Mouse (Mus musculus): ENCODE results near the gene Gm28308. TPM values are rescaled to one million over a fixed set of nuclear protein-coding genes. Genes with fewer than 3 reads are reported as not detected.

Gene Gm28308
- polyA plus RNA-seq, 1 experiment from 2014 or later: not detected

GRCm38 (mm10) chr6:52206882-52207683, 6.1 kb downstream of the Gm28308 start:
- Histone ChIP-seq H3K4me3 (no peak overlapping the region), H3K4me1 (replicated peaks) (peaks cover 24% of the 10 kb centered on the region), H3K4me2 (no peak overlapping the region), H3K36me3 (no peaks in the 10 kb centered on the region), H3K27ac (ENCODE audit: poor library complexity, severe bottlenecking) (no peak overlapping the region), H3K27me3 (replicated peaks) (peaks cover 97% of the 10 kb centered on the region), H3K9ac (no peak overlapping the region), H3K9me3 (replicated peaks) (no peaks in the 10 kb centered on the region)
- no peak for ATAC-seq (ENCODE audit: insufficient number of reproducible peaks, low FRiP score)
- 4% methylated on average over 4 of the region's 4 CpGs for WGBS

DNA sequence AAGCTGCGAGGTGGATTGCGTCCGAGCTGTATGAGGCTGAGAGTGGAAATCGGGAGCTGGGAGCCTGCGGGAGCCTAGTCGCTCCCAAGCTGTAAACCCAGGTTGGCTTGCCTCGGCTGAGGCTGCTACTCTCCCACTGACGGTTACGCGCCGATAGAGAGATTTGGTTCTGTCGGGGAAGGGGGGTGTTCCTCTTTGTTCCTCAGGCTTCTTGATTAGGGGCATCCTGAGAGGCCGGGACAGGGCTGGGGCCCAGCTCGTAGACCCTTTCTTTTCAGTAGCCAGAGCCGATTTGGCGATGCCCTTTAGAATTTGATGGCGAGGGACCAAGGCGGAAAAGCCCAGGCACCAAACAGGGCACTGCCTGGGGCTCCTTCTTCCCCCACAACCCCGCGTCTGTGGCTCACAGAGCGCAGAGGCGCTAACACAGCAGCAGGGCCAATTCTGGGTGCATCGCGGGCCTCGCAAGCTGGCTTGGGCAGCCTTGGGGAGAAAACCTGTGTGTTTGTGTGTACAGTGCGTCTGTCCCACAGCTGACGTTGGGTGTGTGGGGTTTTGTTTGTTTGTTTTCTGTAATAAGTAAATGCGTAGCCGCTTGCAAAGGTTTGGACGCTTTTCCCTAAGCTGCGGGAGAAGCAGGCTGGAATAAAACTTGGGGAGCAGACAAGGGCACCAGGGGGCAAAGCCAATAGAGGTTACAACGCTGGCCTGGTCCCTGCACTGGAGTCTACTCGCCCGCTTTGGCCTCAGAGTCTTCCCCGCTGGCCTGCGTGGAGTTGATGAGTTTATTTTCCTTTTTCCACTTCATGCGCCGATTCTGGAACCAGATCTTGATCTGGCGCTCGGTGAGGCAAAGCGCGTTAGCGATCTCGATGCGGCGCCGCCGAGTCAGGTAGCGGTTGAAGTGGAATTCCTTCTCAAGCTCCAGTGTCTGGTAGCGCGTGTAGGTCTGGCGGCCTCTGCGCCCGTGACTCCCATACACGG, 7.2 kb downstream of the Gm28308 start:
- Histone ChIP-seq H3K4me3 (no peak overlapping the region), H3K27me3 (replicated peaks) (peaks cover 96% of the 10 kb centered on the region), H3K9me3 (replicated peaks) (no peaks in the 10 kb centered on the region), H3K9ac (no peak overlapping the region), H3K27ac (ENCODE audit: poor library complexity, severe bottlenecking) (no peak overlapping the region), H3K36me3 (no peaks in the 10 kb centered on the region), H3K4me1 (replicated peaks) (peaks cover 24% of the 10 kb centered on the region), H3K4me2 (no peak overlapping the region)
- WGBS: 2% methylated on average over 55 of the region's 55 CpGs
- ATAC-seq (ENCODE audit: insufficient number of reproducible peaks, low FRiP score): no peak

GRCm38 (mm10) chr6:52205221-52205620, 7.9 kb downstream of the Gm28308 start:
- peaks cover 97% of the 10 kb centered on the region for H3K27me3 ChIP-seq (replicated peaks)

GRCm38 (mm10) chr6:52204050-52204752, 8.9 kb downstream of the Gm28308 start, which contains the start of gene Hoxa5:
Hoxa5 (minus strand) TSS chr6:52204587.
- H3K9me3 ChIP-seq (replicated peaks): no peaks in the 10 kb centered on the region
- H3K36me3 ChIP-seq: no peaks in the 10 kb centered on the region
- WGBS: under 1% methylated on average over 65 of the region's 65 CpGs
- H3K27me3 ChIP-seq (replicated peaks): peaks cover 98% of the 10 kb centered on the region
- H3K9ac ChIP-seq: peak within 1 kb of the TSS; percentile 32; the same call in 1 of the 2 replicates
- H3K4me3 ChIP-seq: peak within 1 kb of the TSS; percentile 46
- ATAC-seq (ENCODE audit: insufficient number of reproducible peaks, low FRiP score): no peak
- H3K4me2 ChIP-seq: peak within 1 kb of the TSS; percentile 66
- peaks cover 24% of the 10 kb centered on the region for H3K4me1 ChIP-seq (replicated peaks)
- H3K27ac ChIP-seq (ENCODE audit: poor library complexity, severe bottlenecking): no peak within 1 kb of the TSS

More at GRCm38 (mm10) chr6:52205221-52205620, 7.9 kb downstream of the Gm28308 start:
- Histone ChIP-seq H3K4me2 (no peak overlapping the region), H3K9ac (no peak overlapping the region), H3K27ac (ENCODE audit: poor library complexity, severe bottlenecking) (no peak overlapping the region), H3K36me3 (no peaks in the 10 kb centered on the region), H3K9me3 (replicated peaks) (no peaks in the 10 kb centered on the region), H3K4me3 (no peak overlapping the region), H3K4me1 (replicated peaks) (peaks cover 24% of the 10 kb centered on the region)
- no peak for ATAC-seq (ENCODE audit: insufficient number of reproducible peaks, low FRiP score)
- WGBS: 3% methylated on average over 14 of the region's 14 CpGs

- peaks cover 21% of the 10 kb centered on the region for H3K4me1 ChIP-seq (replicated peaks)
These were observed 9.6 kb downstream of the Gm28308 start for GRCm38 (mm10) chr6:52203371-52204049.

DNA sequence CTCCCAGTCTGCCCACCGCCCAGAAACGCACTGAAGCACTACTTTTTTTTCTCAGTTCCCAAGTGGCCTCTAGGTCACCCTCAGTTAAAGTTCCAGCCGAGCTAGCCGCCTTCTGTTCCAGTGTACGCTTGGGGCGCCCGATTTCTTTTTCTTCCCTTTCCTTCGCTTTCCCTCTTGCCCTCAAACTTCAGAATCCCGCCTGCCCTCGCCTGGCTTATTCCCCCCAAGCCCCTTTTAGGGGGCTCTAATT, 10.1 kb downstream of the Gm28308 start:
- no peak overlapping the region for H3K9ac ChIP-seq
- peaks cover 16% of the 10 kb centered on the region for H3K4me1 ChIP-seq (replicated peaks)
- peak overlapping the region; percentile 46 for H3K4me3 ChIP-seq
- H3K4me2 ChIP-seq: peak overlapping the region; percentile 66
- no peak for ATAC-seq (ENCODE audit: insufficient number of reproducible peaks, low FRiP score)
- H3K27ac ChIP-seq (ENCODE audit: poor library complexity, severe bottlenecking): no peak overlapping the region
- under 1% methylated on average over 10 of the region's 10 CpGs for WGBS
- peaks cover 96% of the 10 kb centered on the region for H3K27me3 ChIP-seq (replicated peaks)
- no peaks in the 10 kb centered on the region for H3K9me3 ChIP-seq (replicated peaks)
- no peaks in the 10 kb centered on the region for H3K36me3 ChIP-seq

More at GRCm38 (mm10) chr6:52203371-52204049, 9.6 kb downstream of the Gm28308 start:
- Histone ChIP-seq H3K36me3 (no peaks in the 10 kb centered on the region), H3K4me2 (peak overlapping the region; percentile 66), H3K9ac (peak overlapping the region; percentile 32; the same call in 1 of the 2 replicates), H3K9me3 (replicated peaks) (no peaks in the 10 kb centered on the region), H3K27ac (ENCODE audit: poor library complexity, severe bottlenecking) (no peak overlapping the region), H3K27me3 (replicated peaks) (peaks cover 96% of the 10 kb centered on the region), H3K4me3 (peak overlapping the region; percentile 46)
- ATAC-seq (ENCODE audit: insufficient number of reproducible peaks, low FRiP score): no peak
- under 1% methylated on average over 43 of the region's 46 CpGs for WGBS

- ATAC-seq (ENCODE audit: insufficient number of reproducible peaks, low FRiP score): no peak
- Histone ChIP-seq H3K36me3 (no peaks in the 10 kb centered on the region), H3K4me1 (replicated peaks) (peaks cover 16% of the 10 kb centered on the region), H3K4me2 (no peak overlapping the region), H3K27ac (ENCODE audit: poor library complexity, severe bottlenecking) (no peak overlapping the region), H3K9me3 (replicated peaks) (no peaks in the 10 kb centered on the region), H3K4me3 (peak overlapping the region; percentile 46; the same call in 1 of the 2 replicates), H3K27me3 (replicated peaks) (peaks cover 96% of the 10 kb centered on the region), H3K9ac (no peak overlapping the region)
- 3% methylated on average over 22 of the region's 22 CpGs for whole genome bisulfite sequencing
These were observed 10.6 kb downstream of the Gm28308 start for GRCm38 (mm10) chr6:52202362-52203120.

GRCm38 (mm10) chr6:52201269-52201668, 11.9 kb downstream of the Gm28308 start:
- Histone ChIP-seq H3K9me3 (replicated peaks) (no peaks in the 10 kb centered on the region), H3K36me3 (no peaks in the 10 kb centered on the region), H3K4me2 (no peak overlapping the region), H3K4me3 (no peak overlapping the region), H3K27ac (ENCODE audit: poor library complexity, severe bottlenecking) (no peak overlapping the region), H3K4me1 (replicated peaks) (peaks cover 16% of the 10 kb centered on the region), H3K27me3 (replicated peaks) (peaks cover 95% of the 10 kb centered on the region), H3K9ac (no peak overlapping the region)
- no peak for ATAC-seq (ENCODE audit: insufficient number of reproducible peaks, low FRiP score)
- 29% methylated on average over 1 of the region's 1 CpGs for WGBS

DNA sequence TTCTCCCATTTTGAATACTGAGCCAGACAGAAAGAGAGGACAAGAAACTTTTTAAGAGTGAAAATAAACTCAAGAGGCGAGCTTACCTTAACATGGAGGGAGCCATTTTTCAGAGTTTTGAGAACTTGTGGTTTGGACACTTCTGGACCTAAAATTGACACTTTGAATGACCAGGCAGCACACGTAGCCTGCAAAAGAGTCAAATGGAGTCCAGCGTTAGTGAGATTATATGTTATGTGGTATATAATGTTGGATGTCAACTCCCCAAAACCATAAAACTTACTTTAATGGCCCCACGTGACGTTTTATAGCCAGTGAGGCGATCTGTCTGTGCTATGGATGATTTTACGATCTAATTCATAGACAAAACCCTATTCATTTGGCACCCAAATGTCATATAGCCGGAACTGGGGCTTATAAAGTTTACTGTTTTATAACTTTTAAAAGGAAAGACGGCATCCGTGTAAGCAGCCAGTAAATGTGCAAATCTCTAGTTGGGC, 12.3 kb downstream of the Gm28308 start:
- Histone ChIP-seq H3K4me3 (no peak overlapping the region), H3K36me3 (no peaks in the 10 kb centered on the region), H3K9ac (no peak overlapping the region), H3K4me1 (replicated peaks) (peaks cover 16% of the 10 kb centered on the region), H3K27ac (ENCODE audit: poor library complexity, severe bottlenecking) (no peak overlapping the region), H3K4me2 (no peak overlapping the region), H3K9me3 (replicated peaks) (no peaks in the 10 kb centered on the region), H3K27me3 (replicated peaks) (peaks cover 95% of the 10 kb centered on the region)
- ATAC-seq (ENCODE audit: insufficient number of reproducible peaks, low FRiP score): no peak
- WGBS: 17% methylated on average over 10 of the region's 10 CpGs

Data from heart, embryonic 12.5 days (tissue).